In the genomic region with DNA sequence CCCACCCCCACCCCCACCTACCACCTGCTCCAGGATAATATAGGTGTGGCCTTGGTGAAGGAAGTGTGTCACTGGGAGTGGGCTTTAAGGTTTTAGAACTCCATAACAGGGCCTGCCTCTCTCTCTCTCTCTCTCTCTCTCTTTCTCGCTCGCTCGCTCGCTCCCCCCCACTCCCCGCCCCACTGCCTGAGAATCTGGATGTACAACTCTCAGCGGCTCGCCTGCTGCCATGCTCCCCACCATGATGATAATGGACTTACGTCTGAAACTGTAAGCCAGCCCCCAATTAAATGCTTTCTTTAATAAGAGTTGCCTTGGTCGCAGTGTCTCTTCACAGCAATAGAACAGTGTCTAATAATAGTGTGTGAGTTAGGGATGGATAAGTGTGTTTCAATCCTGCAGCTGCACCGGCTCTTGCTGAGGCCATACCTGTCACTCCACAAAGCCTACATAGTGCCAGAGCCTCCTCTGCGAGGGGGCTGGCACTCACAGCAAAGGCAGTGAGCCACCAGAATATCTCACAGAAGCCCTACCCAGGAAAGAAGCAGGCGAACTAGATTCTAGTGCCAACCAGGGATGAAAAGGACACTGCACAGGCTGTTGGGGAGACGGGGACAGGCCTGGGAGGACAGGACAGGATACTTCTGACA, we compare ENCODE assay signal across 8 mouse cellular contexts. TPM values are rescaled to one million over a fixed set of nuclear protein-coding genes. Genes with fewer than 3 reads are reported as not detected.
A peak's percentile ranks its signal among the peaks of the same experiment; 100 is the strongest.
DNase-seq lines count a peak whose midpoint lies in the region; ATAC-seq and TF ChIP-seq lines count a peak whose summit lies in the region.

No protein-coding gene starts in this region.

- TF ChIP-seq CTCF in left cerebral cortex, adult 2 months (IDR thresholded peaks at IDR 0.05), result no peak
- TF ChIP-seq CTCF in cortical plate, adult 2 months (IDR thresholded peaks at IDR 0.05; ENCODE audit: extremely low read depth, insufficient read depth, low read length), result no peak

- TF ChIP-seq POLR2A in cortical plate, adult 2 months (IDR thresholded peaks at IDR 0.05; ENCODE audit: extremely low read depth, insufficient read depth, low read length), result no peak

- no peak for DNase-seq in left cerebral cortex, adult 2 months (ENCODE audit: extremely low spot score in 1 of 2, low spot score in 2 of 2)
- DNase-seq in left cerebral cortex, adult 11 months (ENCODE audit: low spot score), result no peak
- no peak for DNase-seq in kidney, postnatal 14 days
- no peak for DNase-seq in gastrocnemius, postnatal 14 days
- DNase-seq in lung, postnatal 14 days, result no peak

- no peaks in the 10 kb centered on the region for H3K36me3 ChIP-seq in heart, embryonic 16.5 days (ENCODE audit: control insufficient read depth, insufficient read depth)
- H3K36me3 ChIP-seq in neural tube, embryonic 13.5 days, result no peaks in the 10 kb centered on the region

- intact Hi-C loops in left cerebral cortex, adult 2 months (cut with DNase I), result loop anchor here (2.0 kb wide), 1 partner anchor 26 kb away; the partner anchor contains the start of gene Rab11fip3
- intact Hi-C loops in gastrocnemius, postnatal 14 days (cut with DNase I; ENCODE audit: low total_unique reads), result no loop called here

- peaks cover 20% of the 10 kb centered on the region for H3K4me1 ChIP-seq in cortical plate, adult 2 months (ENCODE audit: control insufficient read depth, insufficient read depth, low read length)
- peaks cover 34% of the 10 kb centered on the region for H3K4me1 ChIP-seq in heart, embryonic 16.5 days (ENCODE audit: control insufficient read depth, insufficient read depth, low read length)
- H3K4me1 ChIP-seq in neural tube, embryonic 13.5 days (replicated peaks), result peaks cover 57% of the 10 kb centered on the region

- peak overlapping the region; percentile 44 for H3K9ac ChIP-seq in heart, embryonic 16.5 days (ENCODE audit: low read length)
- H3K9ac ChIP-seq in neural tube, embryonic 13.5 days, result peak overlapping the region; percentile 52; the same call in 1 of the 2 replicates

- 0 out of 2 replicates have a peak overlapping the region, but pooled peaks have one; percentile 7 for H3K4me3 ChIP-seq in left cerebral cortex, adult 2 months
- no peak overlapping the region for H3K4me3 ChIP-seq in cortical plate, adult 2 months (ENCODE audit: insufficient read depth, low read length)
- H3K4me3 ChIP-seq in heart, embryonic 16.5 days (ENCODE audit: low read length), result peak overlapping the region; percentile 29
- no peak overlapping the region for H3K4me3 ChIP-seq in neural tube, embryonic 13.5 days

- peak overlapping the region; percentile 83 for H3K27ac ChIP-seq in left cerebral cortex, adult 2 months
- H3K27ac ChIP-seq in cortical plate, adult 2 months (ENCODE audit: insufficient read depth, low read length), result peak overlapping the region; percentile 79
- peak overlapping the region; percentile 91 for H3K27ac ChIP-seq in heart, embryonic 16.5 days (ENCODE audit: low read length)
- H3K27ac ChIP-seq in neural tube, embryonic 13.5 days (replicated peaks), result peak overlapping the region; percentile 93

- no peaks in the 10 kb centered on the region for H3K9me3 ChIP-seq in heart, embryonic 16.5 days (replicated peaks; ENCODE audit: control insufficient read depth, low read length)
- H3K9me3 ChIP-seq in neural tube, embryonic 13.5 days, result no peaks in the 10 kb centered on the region

- no peaks in the 10 kb centered on the region for H3K27me3 ChIP-seq in heart, embryonic 16.5 days (ENCODE audit: control insufficient read depth, insufficient read depth, low read length)
- no peaks in the 10 kb centered on the region for H3K27me3 ChIP-seq in neural tube, embryonic 13.5 days

- peak; percentile 66 for ATAC-seq in heart, embryonic 16.5 days (replicated peaks; ENCODE audit: extremely low read depth, insufficient read depth, low FRiP score)
- ATAC-seq in neural tube, embryonic 13.5 days (ENCODE audit: low read depth), result peak; percentile 37

- WGBS in heart, embryonic 16.5 days, result 48% methylated on average over 13 of the region's 13 CpGs
- 67% methylated on average over 13 of the region's 13 CpGs for WGBS in neural tube, embryonic 13.5 days

- H3K4me2 ChIP-seq in heart, embryonic 16.5 days (ENCODE audit: low read depth, low read length), result peak overlapping the region; percentile 56
- peak overlapping the region; percentile 18; the same call in 1 of the 2 replicates for H3K4me2 ChIP-seq in neural tube, embryonic 13.5 days

RNA-seq across cellular contexts. Expression of gene Rab11fip3, which starts 26.6 kb away (rescaled TPM):
- 100 to 1,000 TPM; 114 to 119 TPM for total RNA-seq in left cerebral cortex, adult 2 months (2021)
- polyA plus RNA-seq in cortical plate, adult 2 months (2012; rRNA removed), result 88.5 and 94.2 TPM in 2 replicates
- polyA plus RNA-seq in heart, embryonic 16.5 days (2015; fragmentation: Nextera tagmentation; extraction: Ambion mirVana), result 8.2 and 13.6 TPM in 2 replicates
- polyA plus RNA-seq in neural tube, embryonic 13.5 days (2015; fragmentation: Nextera tagmentation; extraction: Ambion mirVana), result 25.9 and 28.3 TPM in 2 replicates
- total RNA-seq in gastrocnemius, postnatal 14 days (2021), result 10 to 100 TPM; 39.2 to 41.3 TPM

RNA-seq across cellular contexts. Expression of gene Decr2, which starts 47.4 kb away (rescaled TPM):
- 10 to 100 TPM; 28.5 to 31.5 TPM for total RNA-seq in left cerebral cortex, adult 2 months (2021)
- polyA plus RNA-seq in cortical plate, adult 2 months (2012; rRNA removed), result 43.5 and 49.8 TPM in 2 replicates
- polyA plus RNA-seq in heart, embryonic 16.5 days (2015; fragmentation: Nextera tagmentation; extraction: Ambion mirVana), result 40.1 and 40.8 TPM in 2 replicates
- 32.7 and 35.1 TPM in 2 replicates for polyA plus RNA-seq in neural tube, embryonic 13.5 days (2015; fragmentation: Nextera tagmentation; extraction: Ambion mirVana)
- 1 to 10 TPM; 4.0 to 4.5 TPM for total RNA-seq in gastrocnemius, postnatal 14 days (2021)

RNA-seq across cellular contexts. Expression of gene Nme4, which starts 52.7 kb away (rescaled TPM):
- 1 to 10 TPM; 3.6 to 4.2 TPM for total RNA-seq in left cerebral cortex, adult 2 months (2021)
- 11.5 and 11.8 TPM in 2 replicates for polyA plus RNA-seq in cortical plate, adult 2 months (2012; rRNA removed)
- 55.3 and 56.2 TPM in 2 replicates for polyA plus RNA-seq in heart, embryonic 16.5 days (2015; fragmentation: Nextera tagmentation; extraction: Ambion mirVana)
- polyA plus RNA-seq in neural tube, embryonic 13.5 days (2015; fragmentation: Nextera tagmentation; extraction: Ambion mirVana), result 29.6 and 32.2 TPM in 2 replicates
- 1 to 10 TPM; 3.0 to 3.9 TPM for total RNA-seq in gastrocnemius, postnatal 14 days (2021)

RNA-seq across cellular contexts. Expression of gene Capn15, which starts 57.1 kb away (rescaled TPM):
- 10 to 100 TPM; 53.9 to 59.3 TPM for total RNA-seq in left cerebral cortex, adult 2 months (2021)
- 45.8 and 48.0 TPM in 2 replicates for polyA plus RNA-seq in cortical plate, adult 2 months (2012; rRNA removed)
- polyA plus RNA-seq in heart, embryonic 16.5 days (2015; fragmentation: Nextera tagmentation; extraction: Ambion mirVana), result 12.0 and 14.5 TPM in 2 replicates
- polyA plus RNA-seq in neural tube, embryonic 13.5 days (2015; fragmentation: Nextera tagmentation; extraction: Ambion mirVana), result 16.7 and 20.5 TPM in 2 replicates
- 1 to 10 TPM; 4.3 to 5.9 TPM for total RNA-seq in gastrocnemius, postnatal 14 days (2021)

Comparison
In these comparisons a context has a peak if more than half of its experiments do, and no peak if none do; other contexts are left out.
1. H3K4me3 ChIP-seq: peak in left cerebral cortex, adult 2 months (single experiment) and heart, embryonic 16.5 days (single experiment); none in cortical plate, adult 2 months (single experiment) and neural tube, embryonic 13.5 days (single experiment).
2. Peak in every context shown above with its lines, with median percentiles within 50 percentile points of each other: H3K27ac ChIP-seq.